Mouse (Mus musculus): ENCODE measurements at regions not wholly inside any gene's neighbourhood (a gene's known extent, or its start where the extent isn't known, plus 50 kb on each side); places are given as distances from the start of the nearest gene placed in this dataset.
A peak's percentile ranks its signal among the peaks of the same experiment; 100 is the strongest.

GRCm38 (mm10) chr12:110332616-110333154 lies 53.8 kb downstream of the Dio3 start:
- no peak for DNase-seq (ENCODE audit: low spot score)

- no peak for DNase-seq (ENCODE audit: low spot score)
These were observed 55.7 kb downstream of the Dio3 start for GRCm38 (mm10) chr12:110334609-110335008.

GRCm38 (mm10) chr12:110344280-110344827 lies 65.5 kb downstream of the Dio3 start:
- no peak for DNase-seq (ENCODE audit: low spot score)

- no peak for DNase-seq (ENCODE audit: low spot score)
These were observed 70.8 kb downstream of the Dio3 start for GRCm38 (mm10) chr12:110349621-110350020.

GRCm38 (mm10) chr12:110355851-110356250 lies 77.0 kb downstream of the Dio3 start:
- DNase-seq (ENCODE audit: low spot score), result no peak

- no peak for DNase-seq (ENCODE audit: low spot score)
These were observed 79.8 kb upstream of the Ppp2r5c start for GRCm38 (mm10) chr12:110367102-110367501.

- no peak for DNase-seq (ENCODE audit: low spot score)
These were observed 79.1 kb upstream of the Ppp2r5c start for GRCm38 (mm10) chr12:110367822-110368221.

- DNase-seq (ENCODE audit: low spot score), result no peak
These were observed 74.8 kb upstream of the Ppp2r5c start for GRCm38 (mm10) chr12:110371886-110372690.

- no peak for DNase-seq (ENCODE audit: low spot score)
These were observed 73.9 kb upstream of the Ppp2r5c start for GRCm38 (mm10) chr12:110372986-110373385.

GRCm38 (mm10) chr12:110373408-110374065 lies 73.4 kb upstream of the Ppp2r5c start:
- DNase-seq (ENCODE audit: low spot score), result peak; percentile 91

GRCm38 (mm10) chr12:110375139-110375538 lies 71.8 kb upstream of the Ppp2r5c start:
- no peak for DNase-seq (ENCODE audit: low spot score)

- DNase-seq (ENCODE audit: low spot score), result no peak
These were observed 70.7 kb upstream of the Ppp2r5c start for GRCm38 (mm10) chr12:110376062-110376837.

- DNase-seq (ENCODE audit: low spot score), result no peak
These were observed 70.1 kb upstream of the Ppp2r5c start for GRCm38 (mm10) chr12:110376838-110377150.

GRCm38 (mm10) chr12:110377306-110377705 lies 69.6 kb upstream of the Ppp2r5c start:
- DNase-seq (ENCODE audit: low spot score), result no peak

GRCm38 (mm10) chr12:110377734-110378133 lies 69.2 kb upstream of the Ppp2r5c start:
- DNase-seq (ENCODE audit: low spot score), result peak; percentile 72

GRCm38 (mm10) chr12:110378302-110378701 lies 68.6 kb upstream of the Ppp2r5c start:
- DNase-seq (ENCODE audit: low spot score), result no peak

GRCm38 (mm10) chr12:110379721-110380120 lies 67.2 kb upstream of the Ppp2r5c start:
- no peak for DNase-seq (ENCODE audit: low spot score)

GRCm38 (mm10) chr12:110380831-110381750 lies 65.8 kb upstream of the Ppp2r5c start:
- DNase-seq (ENCODE audit: low spot score), result peak; percentile 51

- no peak for DNase-seq (ENCODE audit: low spot score)
These were observed 61.9 kb upstream of the Ppp2r5c start for GRCm38 (mm10) chr12:110385031-110385430.

- no peak for DNase-seq (ENCODE audit: low spot score)
These were observed 60.9 kb upstream of the Ppp2r5c start for GRCm38 (mm10) chr12:110385801-110386599.

Data from testis, postnatal 10 days (tissue).